Mouse (Mus musculus) heart, embryonic 15.5 days (tissue): ENCODE results near the gene Gm30737. TPM values are rescaled to one million over a fixed set of nuclear protein-coding genes. Genes with fewer than 3 reads are reported as not detected.
"Not testable (repeated sequence)": the region's sequence is repeated elsewhere in the genome, so short reads cannot be mapped to it uniquely, and the experiment has no call there.

Source experiments
- ATAC-seq: fragments of 200-750 bp; cut with Nextera tagmentation; replicated peaks from 2 replicates; pipeline ENCODE4 v1.8.0; 2017; ENCODE audit warnings: low read depth, moderate TSS enrichment; ENCODE audit not compliant: insufficient number of reproducible peaks, insufficient read depth, low FRiP score
- H3K27ac ChIP-seq: fragments of 300-500 bp; sonication (generic); 2 replicates; pipeline ENCODE4 v1.5.1; 2015; ENCODE audit warnings: mild to moderate bottlenecking, inconsistent platforms
- H3K27me3 ChIP-seq: fragments of 300-500 bp; sonication (generic); 2 replicates; pipeline ENCODE4 v1.6.1; 2015; ENCODE audit warnings: inconsistent platforms
- H3K36me3 ChIP-seq: fragments of 300-500 bp; sonication (generic); 2 replicates; pipeline ENCODE4 v1.6.1; 2015; ENCODE audit warnings: mild to moderate bottlenecking, inconsistent platforms
- H3K4me1 ChIP-seq: fragments of 300-500 bp; sonication (generic); replicated peaks from 2 replicates; pipeline ENCODE4 v1.6.1; 2015; ENCODE audit warnings: inconsistent platforms
- H3K4me2 ChIP-seq: fragments of 300-500 bp; sonication (generic); 2 replicates; pipeline ENCODE4 v1.6.1; 2015; ENCODE audit warnings: inconsistent platforms, mild to moderate bottlenecking, moderate library complexity
- H3K4me3 ChIP-seq: fragments of 300-500 bp; sonication (generic); 2 replicates; pipeline ENCODE4 v1.5.1; 2015; ENCODE audit warnings: mild to moderate bottlenecking, inconsistent platforms
- H3K9ac ChIP-seq: fragments of 300-500 bp; sonication (generic); 2 replicates; pipeline ENCODE4 v1.6.1; 2015; ENCODE audit warnings: mild to moderate bottlenecking, inconsistent platforms
- H3K9me3 ChIP-seq: fragments of 300-500 bp; sonication (generic); replicated peaks from 2 replicates; pipeline ENCODE4 v1.6.1; 2016; ENCODE audit warnings: inconsistent platforms
- WGBS: fragments of 180-500 bp; shearing (Covaris S2); methylation state at CpG from one replicate; pipeline ENCODE4 v1.1.7; 2015; ENCODE audit warnings: mixed read lengths; 5-methylcytosine and 5-hydroxymethylcytosine counted together
- polyA plus RNA-seq: library from polyadenylated mRNA; unstranded; fragments of >200 nt; fragmentation: Nextera tagmentation; extraction: Ambion mirVana; gene quantifications from 2 replicates; pipeline ENCODE4 v1.2.1, GENCODE M21; 2015

Gene Gm30737
- polyA plus RNA-seq: not detected in 2 replicates

GRCm38 (mm10) chrY:14400410-14400809 is at the start of gene Gm30737:
Gene Gm30737 (plus strand): TSS chrY:14400710.
- H3K36me3 ChIP-seq, ATAC-seq, H3K4me3 ChIP-seq, H3K9me3 ChIP-seq, H3K4me2 ChIP-seq, H3K27ac ChIP-seq, H3K4me1 ChIP-seq, H3K9ac ChIP-seq, H3K27me3 ChIP-seq: not testable (repeated sequence)
- WGBS: no CpG with 5 or more reads among the region's 7 CpGs
